Mouse (Mus musculus) intestine, embryonic 14.5 days (tissue): ENCODE data around the gene Snx7. TPM values are rescaled to one million over a fixed set of nuclear protein-coding genes. Genes with fewer than 3 reads are reported as not detected.

Experiments
- ATAC-seq: fragments of 200-750 bp; cut with Nextera tagmentation; replicated peaks from 2 replicates; pipeline ENCODE4 v1.8.0; 2017; ENCODE audit warnings: low read depth, moderate number of reproducible peaks, moderate TSS enrichment, moderate library complexity; ENCODE audit not compliant: low FRiP score, low TSS enrichment
- DNase-seq: peaks from one replicate; pipeline ENCODE4 v3.0.0-alpha.2; 2018; ENCODE audit warnings: low spot score
- H3K27ac ChIP-seq: fragments of 300-500 bp; sonication (generic); 2 replicates; pipeline ENCODE4 v1.5.1; 2014; ENCODE audit warnings: low read depth, mild to moderate bottlenecking, control low read depth
- H3K27me3 ChIP-seq: fragments of 300-500 bp; sonication (generic); replicated peaks from 2 replicates; pipeline ENCODE4 v1.6.1; 2014; ENCODE audit warnings: low read length, control low read depth; ENCODE audit not compliant: control insufficient read depth, insufficient read depth
- H3K36me3 ChIP-seq: fragments of 300-500 bp; sonication (generic); 2 replicates; pipeline ENCODE4 v1.6.1; 2014; ENCODE audit warnings: low read length, control low read depth; ENCODE audit not compliant: control insufficient read depth, insufficient read depth
- H3K4me1 ChIP-seq: fragments of 300-500 bp; sonication (generic); replicated peaks from 2 replicates; pipeline ENCODE4 v1.6.1; 2014; ENCODE audit warnings: low read length, control low read depth, mixed read lengths; ENCODE audit not compliant: control insufficient read depth, insufficient read depth
- H3K4me2 ChIP-seq: fragments of 300-500 bp; sonication (generic); 2 replicates; pipeline ENCODE4 v1.6.1; 2014; ENCODE audit warnings: low read length
- H3K4me3 ChIP-seq: fragments of 300-500 bp; sonication (generic); 2 replicates; pipeline ENCODE4 v1.5.1; 2014; ENCODE audit warnings: low read depth, low read length, control low read depth, mixed read lengths
- H3K9ac ChIP-seq: fragments of 300-500 bp; sonication (generic); 2 replicates; pipeline ENCODE4 v1.6.1; 2014; ENCODE audit warnings: mild to moderate bottlenecking, low read length
- H3K9me3 ChIP-seq: fragments of 300-500 bp; sonication (generic); 2 replicates; pipeline ENCODE4 v1.6.1; 2016; ENCODE audit warnings: low read length, control low read depth; ENCODE audit not compliant: control insufficient read depth
- WGBS: fragments of 180-500 bp; shearing (Covaris S2); extraction: QIAGEN DNeasy Blood & Tissue Kit; methylation state at CpG from one replicate; pipeline ENCODE4 v1.1.7; 2014; 5-methylcytosine and 5-hydroxymethylcytosine counted together
- polyA plus RNA-seq: library from polyadenylated mRNA; unstranded; fragments of >200 nt; fragmentation: Nextera tagmentation; extraction: Ambion mirVana; gene quantifications from 2 replicates; pipeline ENCODE4 v1.2.1, GENCODE M21; 2014

Snx7 gene
- 57.8 and 63.6 TPM in 2 replicates for polyA plus RNA-seq

DNA sequence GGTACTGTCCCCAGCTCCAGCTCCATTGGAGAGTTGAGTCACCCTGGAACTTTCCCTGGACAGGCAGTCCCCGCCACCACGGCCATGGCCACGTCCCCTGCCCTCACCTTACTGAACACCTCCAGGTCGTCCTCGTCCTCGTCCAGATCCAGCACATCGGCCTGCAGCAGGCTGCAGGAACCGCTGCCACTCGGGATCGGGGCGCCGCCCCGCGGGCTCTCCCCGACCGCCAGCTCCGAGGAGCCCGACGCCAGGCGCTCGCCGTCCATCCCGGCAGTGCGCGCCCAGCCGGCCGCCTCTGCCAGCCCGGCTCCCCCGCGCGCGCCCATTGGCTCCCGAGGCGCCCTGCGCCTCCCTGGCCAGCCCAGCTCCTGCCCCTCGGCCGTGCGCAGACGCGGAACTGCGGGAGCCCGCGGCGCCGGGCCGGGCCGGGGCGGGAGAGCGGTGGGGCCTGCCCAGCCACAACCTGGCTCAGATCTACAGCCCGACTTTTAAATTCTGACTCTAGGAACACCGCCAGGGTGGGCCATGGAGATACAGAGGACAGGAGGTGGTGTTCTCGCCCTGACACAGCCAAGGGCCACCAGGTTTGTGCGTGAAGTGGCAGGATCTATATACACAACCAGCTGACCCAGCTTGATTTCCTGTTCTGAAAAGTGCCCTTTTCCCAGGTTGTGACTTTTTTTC is at the start of gene Snx7:
Gene Snx7, minus strand, starts transcription at position 300 of the 687 bp plus-strand sequence.
- H3K27ac ChIP-seq = peak within 1 kb of the TSS; percentile 79
- peak; percentile 96 for ATAC-seq
- peak within 1 kb of the TSS; percentile 61 for H3K4me3 ChIP-seq
- peaks cover 10% of the 10 kb centered on the region; the same call in 1 of the 2 replicates for H3K4me1 ChIP-seq
- peak within 1 kb of the TSS; percentile 64 for H3K4me2 ChIP-seq
- H3K36me3 ChIP-seq = no peaks in the 10 kb centered on the region
- under 1% methylated on average over 53 of the region's 53 CpGs for WGBS
- H3K9ac ChIP-seq = peak within 1 kb of the TSS; percentile 76
- DNase-seq = peak; percentile 87
- H3K9me3 ChIP-seq = no peaks in the 10 kb centered on the region
- no peaks in the 10 kb centered on the region for H3K27me3 ChIP-seq

DNA sequence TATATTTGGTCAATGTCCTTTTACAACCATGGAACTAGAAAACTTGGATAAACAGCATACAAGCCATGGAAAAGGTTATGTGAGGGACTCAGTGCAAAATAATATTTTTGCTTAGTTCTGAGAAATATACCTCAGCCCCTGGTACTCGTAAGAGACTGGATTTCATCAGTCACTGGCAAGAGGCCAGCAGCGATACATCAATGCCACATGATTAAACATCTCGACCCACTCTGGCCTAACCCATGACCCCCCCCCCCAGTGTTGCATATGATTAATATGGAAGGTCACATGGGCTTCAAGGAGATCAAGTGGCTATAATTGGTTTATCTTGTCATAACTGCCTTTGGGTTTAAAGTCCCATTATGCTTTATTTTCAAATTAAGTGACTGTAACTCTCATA is 46.7 kb upstream of the Snx7 start:
- Histone ChIP-seq H3K9ac (no peak overlapping the region), H3K27me3 (no peaks in the 10 kb centered on the region), H3K4me1 (no peaks in the 10 kb centered on the region), H3K4me3 (no peak overlapping the region), H3K9me3 (no peaks in the 10 kb centered on the region), H3K36me3 (no peaks in the 10 kb centered on the region), H3K27ac (no peak overlapping the region), H3K4me2 (no peak overlapping the region)
- WGBS = 38% methylated on average over 3 of the region's 3 CpGs
- DNase-seq (no peak), ATAC-seq (no peak)

GRCm38 (mm10) chr3:117893736-117894135 is 25.0 kb upstream of the Snx7 start:
- Histone ChIP-seq H3K4me1 (no peaks in the 10 kb centered on the region), H3K27me3 (no peaks in the 10 kb centered on the region), H3K4me3 (no peak overlapping the region), H3K36me3 (no peaks in the 10 kb centered on the region), H3K4me2 (no peak overlapping the region), H3K27ac (no peak overlapping the region), H3K9ac (no peak overlapping the region), H3K9me3 (no peaks in the 10 kb centered on the region)
- 75% methylated on average over 2 of the region's 2 CpGs for WGBS
- DNase-seq (no peak), ATAC-seq (no peak)

DNA sequence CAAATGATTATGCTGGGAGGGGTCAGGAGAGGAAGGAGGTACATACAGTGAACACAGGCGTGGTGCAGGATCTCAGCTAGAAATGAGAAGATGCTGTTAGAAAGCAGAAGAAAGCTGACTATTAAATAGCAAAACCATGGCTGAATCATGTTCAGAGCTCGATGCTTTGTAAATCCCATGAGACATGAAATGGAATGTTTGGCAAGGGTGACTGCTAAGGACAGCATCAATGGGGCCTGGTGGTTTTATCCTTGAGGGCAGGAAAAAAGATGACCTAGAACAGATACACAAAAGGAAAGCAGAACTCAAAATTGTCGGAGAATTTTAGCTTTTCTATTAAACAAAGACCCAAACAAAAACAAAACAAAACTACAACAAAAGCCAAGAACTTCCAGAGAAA is 6.7 kb upstream of the Snx7 start:
- Histone ChIP-seq H3K27ac (no peak overlapping the region), H3K4me1 (no peaks in the 10 kb centered on the region), H3K9ac (no peak overlapping the region), H3K4me2 (no peak overlapping the region), H3K27me3 (no peaks in the 10 kb centered on the region), H3K4me3 (no peak overlapping the region), H3K36me3 (no peaks in the 10 kb centered on the region), H3K9me3 (no peaks in the 10 kb centered on the region)
- WGBS = 81% methylated on average over 3 of the region's 3 CpGs
- ATAC-seq (no peak), DNase-seq (no peak)

DNA sequence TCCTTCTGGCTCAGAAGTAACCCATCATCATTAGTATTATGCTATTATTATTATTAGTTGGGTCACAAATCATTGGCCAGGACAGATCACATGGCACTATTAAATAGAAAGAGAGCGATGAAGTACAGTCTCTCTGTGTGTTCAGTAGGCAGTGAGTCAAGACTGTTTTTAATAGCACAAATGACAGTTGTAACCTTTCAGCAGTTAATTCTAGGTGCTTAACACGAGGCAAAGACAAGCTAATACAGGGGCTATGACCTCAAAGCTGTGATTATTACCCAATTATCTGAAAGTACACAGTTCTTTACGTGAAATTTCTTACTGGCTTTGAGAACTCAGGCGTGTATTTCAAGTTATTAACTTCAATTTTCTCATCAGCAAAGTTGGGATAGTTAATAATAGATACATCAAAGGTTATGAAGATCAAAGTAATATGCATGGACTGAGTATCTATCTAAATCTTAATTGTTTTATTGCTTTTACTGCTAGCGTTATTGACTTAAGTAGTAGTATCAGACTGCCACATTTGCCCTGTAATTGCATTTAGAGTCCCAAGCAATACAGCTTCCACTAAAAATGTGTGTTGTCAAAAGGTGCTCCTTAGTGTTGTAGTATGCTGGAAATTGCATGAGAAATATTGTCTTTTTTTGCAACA is 4.6 kb upstream of the Snx7 start:
- no peaks in the 10 kb centered on the region for H3K27me3 ChIP-seq
- no peak overlapping the region for H3K4me3 ChIP-seq
- H3K4me1 ChIP-seq = peaks cover 6% of the 10 kb centered on the region; the same call in 1 of the 2 replicates
- no peak overlapping the region for H3K27ac ChIP-seq
- no peak for DNase-seq
- H3K9ac ChIP-seq = no peak overlapping the region
- no peaks in the 10 kb centered on the region for H3K36me3 ChIP-seq
- ATAC-seq = peak; percentile 63
- WGBS = 59% methylated on average over 5 of the region's 5 CpGs
- no peak overlapping the region for H3K4me2 ChIP-seq
- no peaks in the 10 kb centered on the region for H3K9me3 ChIP-seq

DNA sequence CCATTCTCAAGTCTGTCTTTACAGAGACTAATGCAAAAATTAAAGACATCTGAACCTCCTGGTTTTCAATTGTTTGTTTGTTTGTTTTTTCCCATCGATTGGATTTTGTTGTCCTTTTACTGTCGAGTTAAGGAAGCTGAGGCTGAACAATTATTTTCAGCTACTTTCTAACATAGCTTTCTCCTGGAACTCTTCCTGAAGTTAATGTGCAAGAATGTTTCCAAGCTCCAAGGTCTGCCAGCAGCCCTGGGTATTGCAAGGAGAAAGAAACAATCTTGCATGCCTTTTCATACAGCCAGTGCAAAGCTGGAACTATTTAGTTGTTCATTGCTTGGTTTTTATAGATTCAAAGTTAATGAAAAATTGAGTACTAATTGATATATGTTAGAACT is 584 bp upstream of the Snx7 start:
- H3K4me2 ChIP-seq = peak overlapping the region; percentile 64
- WGBS = 13% methylated on average over 2 of the region's 2 CpGs
- ATAC-seq = no peak

GRCm38 (mm10) chr3:117868091-117868490 is 645 bp downstream of the Snx7 start:
- DNase-seq (no peak), ATAC-seq (no peak; the same call in 1 of the 2 replicates)
- peak overlapping the region; percentile 61 for H3K4me3 ChIP-seq
- peak overlapping the region; percentile 76; the same call in 1 of the 2 replicates for H3K9ac ChIP-seq
- no peaks in the 10 kb centered on the region for H3K9me3 ChIP-seq
- no peak overlapping the region; the same call in 1 of the 2 replicates for H3K27ac ChIP-seq
- WGBS = 75% methylated on average over 2 of the region's 2 CpGs
- no peaks in the 10 kb centered on the region for H3K27me3 ChIP-seq
- H3K36me3 ChIP-seq = no peaks in the 10 kb centered on the region
- H3K4me1 ChIP-seq = peaks cover 10% of the 10 kb centered on the region; the same call in 1 of the 2 replicates
- H3K4me2 ChIP-seq = peak overlapping the region; percentile 64

More for the DNA sequence above, 584 bp upstream of the Snx7 start:
- Histone ChIP-seq H3K27me3 (no peaks in the 10 kb centered on the region), H3K4me3 (peak overlapping the region; percentile 61), H3K9ac (peak overlapping the region; percentile 76), H3K27ac (peak overlapping the region; percentile 79), H3K9me3 (no peaks in the 10 kb centered on the region), H3K4me1 (peaks cover 10% of the 10 kb centered on the region; the same call in 1 of the 2 replicates), H3K36me3 (no peaks in the 10 kb centered on the region)
- DNase-seq = no peak

DNA sequence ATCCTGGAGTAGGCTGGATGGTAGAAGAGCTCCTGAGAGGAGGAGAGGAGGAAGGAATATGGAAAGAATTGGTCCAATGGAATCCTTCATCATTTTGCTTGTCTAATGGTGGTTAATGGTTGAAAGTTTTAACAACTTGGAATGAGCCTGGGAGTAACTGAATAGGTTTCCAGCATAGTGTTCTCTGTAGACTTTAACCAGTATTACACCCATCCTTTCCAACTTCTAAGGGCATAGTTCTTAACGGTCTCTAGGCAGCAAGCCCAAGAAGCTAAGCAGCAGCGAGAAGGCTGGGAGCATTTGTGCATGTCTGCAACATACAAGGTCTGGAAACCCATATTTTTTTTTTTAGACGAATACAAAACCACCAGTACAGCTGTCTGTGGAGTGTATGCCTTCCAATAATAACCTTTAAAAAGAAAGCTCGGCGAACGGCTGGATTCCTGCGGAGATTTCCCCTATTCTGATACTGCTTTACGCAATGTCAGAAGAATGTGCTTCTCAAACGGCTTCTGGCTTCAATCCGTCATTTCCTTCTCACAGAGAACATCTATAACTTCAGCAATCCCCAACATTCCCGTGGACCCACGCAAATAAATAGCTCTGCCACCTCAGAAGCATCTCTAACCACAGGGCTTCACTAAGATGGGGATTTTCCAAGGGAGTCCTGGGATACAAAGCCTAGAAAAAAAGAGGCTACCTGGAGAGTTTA is 1.9 kb downstream of the Snx7 start:
- H3K4me3 ChIP-seq = no peak overlapping the region
- peak overlapping the region; percentile 64 for H3K4me2 ChIP-seq
- DNase-seq (no peak), ATAC-seq (no peak)
- no peaks in the 10 kb centered on the region for H3K36me3 ChIP-seq
- no peaks in the 10 kb centered on the region for H3K9me3 ChIP-seq
- peaks cover 10% of the 10 kb centered on the region; the same call in 1 of the 2 replicates for H3K4me1 ChIP-seq
- 62% methylated on average over 12 of the region's 12 CpGs for WGBS
- H3K9ac ChIP-seq = no peak overlapping the region
- no peaks in the 10 kb centered on the region for H3K27me3 ChIP-seq
- H3K27ac ChIP-seq = no peak overlapping the region
